Mouse (Mus musculus) adrenal gland, adult 18-20 months (tissue): ENCODE measurements around the gene Dgat2. TPM values are rescaled to one million over a fixed set of nuclear protein-coding genes. Genes with fewer than 3 reads are reported as not detected.

Experiments
- total RNA-seq, 2 experiments: library from RNA; stranded (reverse); gene quantifications; 1 replicate in 1 of 2; 2 replicates in 1 of 2; pipeline ENCODE4 v1.2.3; 2021

The Dgat2 gene
- total RNA-seq, 2 experiments from 2014 or later: 284 to 447 TPM

Other genes with a start within 250 kb of the Dgat2 start
- gene Uvrag, start 41.6 kb downstream of the Dgat2 start, total RNA-seq: 10 to 100 TPM; 15.4 to 29.0 TPM
- gene Mogat2, start 55.9 kb upstream of the Dgat2 start, total RNA-seq: under 1 TPM; 0.43 to 0.99 TPM
- 10 to 100 TPM in 1 of 2 experiments, 1 to 10 TPM in 1; 6.6 to 10.9 TPM for gene Map6, start 84.7 kb upstream of the Dgat2 start, total RNA-seq
- gene Serpinh1, start 170.5 kb upstream of the Dgat2 start, total RNA-seq: 100 to 1,000 TPM; 244 to 442 TPM
- gene Gdpd5, start 198.7 kb upstream of the Dgat2 start, total RNA-seq: 1 to 10 TPM; 5.4 to 7.5 TPM